Mouse (Mus musculus): Measurements from ENCODE around the gene Dnm2.
"Not testable (repeated sequence)": the region's sequence is repeated elsewhere in the genome, so short reads cannot be mapped to it uniquely, and the experiment has no call there.

Dnm2 gene

GRCm38 (mm10) chr9:21505767-21506166 is 81.1 kb downstream of the Dnm2 start:
- no peak for DNase-seq (ENCODE audit: low spot score)

- DNase-seq (ENCODE audit: low spot score) = no peak
These were observed 83.2 kb downstream of the Dnm2 start for GRCm38 (mm10) chr9:21507753-21508430.

GRCm38 (mm10) chr9:21508871-21509404 is 84.2 kb downstream of the Dnm2 start:
- no peak for DNase-seq (ENCODE audit: low spot score)

- peak; percentile 96 for DNase-seq (ENCODE audit: low spot score)
These were observed 85.3 kb downstream of the Dnm2 start, which contains the start of gene Tmed1 for GRCm38 (mm10) chr9:21509772-21510688. Gene Tmed1 (minus strand): TSS chr9:21510252.

GRCm38 (mm10) chr9:21510689-21511015 is 85.9 kb downstream of the Dnm2 start:
- no peak for DNase-seq (ENCODE audit: low spot score)

GRCm38 (mm10) chr9:21511052-21511451 is 86.3 kb downstream of the Dnm2 start:
- no peak for DNase-seq (ENCODE audit: low spot score)

GRCm38 (mm10) chr9:21513466-21513865 is 88.8 kb downstream of the Dnm2 start:
- no peak for DNase-seq (ENCODE audit: low spot score)

GRCm38 (mm10) chr9:21517947-21518495 is 93.3 kb downstream of the Dnm2 start:
- DNase-seq (ENCODE audit: low spot score) = no peak

GRCm38 (mm10) chr9:21518690-21519089 is 94.0 kb downstream of the Dnm2 start:
- DNase-seq (ENCODE audit: low spot score) = not testable (repeated sequence)

GRCm38 (mm10) chr9:21525142-21525936 is 100.6 kb downstream of the Dnm2 start:
- no peak for DNase-seq (ENCODE audit: low spot score)

GRCm38 (mm10) chr9:21525937-21526633 is 101.4 kb downstream of the Dnm2 start, which contains the start of gene AB124611:
Gene AB124611 (plus strand): TSS chr9:21526176.
- no peak for DNase-seq (ENCODE audit: low spot score)

- DNase-seq (ENCODE audit: low spot score) = no peak
These were observed 101.9 kb downstream of the Dnm2 start for GRCm38 (mm10) chr9:21526634-21526944.

- no peak for DNase-seq (ENCODE audit: low spot score)
These were observed 102.5 kb downstream of the Dnm2 start for GRCm38 (mm10) chr9:21527100-21527801.

- DNase-seq (ENCODE audit: low spot score) = no peak
These were observed 103.2 kb downstream of the Dnm2 start for GRCm38 (mm10) chr9:21527917-21528324.

GRCm38 (mm10) chr9:21536501-21536900 is 111.8 kb downstream of the Dnm2 start:
- no peak for DNase-seq (ENCODE audit: low spot score)

- DNase-seq (ENCODE audit: low spot score) = no peak
These were observed 112.3 kb downstream of the Dnm2 start for GRCm38 (mm10) chr9:21537009-21537408.

- no peak for DNase-seq (ENCODE audit: low spot score)
These were observed 115.5 kb downstream of the Dnm2 start for GRCm38 (mm10) chr9:21539981-21540753.

- not testable (repeated sequence) for DNase-seq (ENCODE audit: low spot score)
These were observed 117.3 kb downstream of the Dnm2 start for GRCm38 (mm10) chr9:21542001-21542400.

- DNase-seq (ENCODE audit: low spot score) = no peak
These were observed 120.7 kb downstream of the Dnm2 start for GRCm38 (mm10) chr9:21545351-21545915.

All from retina, embryonic 14.5 days (tissue).